Mouse (Mus musculus) midbrain, embryonic 16.5 days (tissue): ENCODE data around the gene Nudt3. TPM values are rescaled to one million over a fixed set of nuclear protein-coding genes. Genes with fewer than 3 reads are reported as not detected.

Experiments
- ATAC-seq: fragments of 200-750 bp; cut with Nextera tagmentation; 2 replicates; pipeline ENCODE4 v1.8.0; 2017; ENCODE audit warnings: moderate TSS enrichment
- H3K27ac ChIP-seq: fragments of 300-500 bp; sonication (generic); 2 replicates; pipeline ENCODE4 v1.5.1; 2014; ENCODE audit warnings: mild to moderate bottlenecking, low read length, mixed read lengths
- H3K27me3 ChIP-seq: fragments of 300-500 bp; sonication (generic); 2 replicates; pipeline ENCODE4 v1.6.1; 2014; ENCODE audit warnings: low read depth, low read length, mixed read lengths; ENCODE audit not compliant: control insufficient read depth, insufficient read depth
- H3K36me3 ChIP-seq: fragments of 300-500 bp; sonication (generic); 2 replicates; pipeline ENCODE4 v1.6.1; 2014; ENCODE audit warnings: mild to moderate bottlenecking, low read length, moderate library complexity, mixed read lengths; ENCODE audit not compliant: control insufficient read depth, insufficient read depth
- H3K4me1 ChIP-seq: fragments of 300-500 bp; sonication (generic); 2 replicates; pipeline ENCODE4 v1.6.1; 2014; ENCODE audit warnings: mild to moderate bottlenecking, low read length, mixed read lengths; ENCODE audit not compliant: control insufficient read depth, insufficient read depth
- H3K4me2 ChIP-seq: fragments of 300-500 bp; sonication (generic); 2 replicates; pipeline ENCODE4 v1.6.1; 2014; ENCODE audit warnings: mild to moderate bottlenecking, low read length, mixed read lengths
- H3K4me3 ChIP-seq: fragments of 300-500 bp; sonication (generic); 2 replicates; pipeline ENCODE4 v1.5.1; 2014; ENCODE audit warnings: low read depth, mild to moderate bottlenecking, low read length, moderate library complexity, mixed read lengths
- H3K9ac ChIP-seq: fragments of 300-500 bp; sonication (generic); 2 replicates; pipeline ENCODE4 v1.6.1; 2014; ENCODE audit warnings: low read depth, low read length, mixed read lengths
- H3K9me3 ChIP-seq: fragments of 300-500 bp; sonication (generic); replicated peaks from 2 replicates; pipeline ENCODE4 v1.6.1; 2014; ENCODE audit warnings: mild to moderate bottlenecking, low read length, mixed read lengths; ENCODE audit not compliant: control insufficient read depth, poor library complexity, severe bottlenecking
- WGBS: fragments of 180-500 bp; shearing (Covaris S2); extraction: QIAGEN DNeasy Blood & Tissue Kit; methylation state at CpG from one replicate; pipeline ENCODE4 v1.1.7; 2014; 5-methylcytosine and 5-hydroxymethylcytosine counted together
- polyA plus RNA-seq: library from polyadenylated mRNA; unstranded; fragments of >200 nt; fragmentation: Nextera tagmentation; extraction: Ambion mirVana; gene quantifications from 2 replicates; pipeline ENCODE4 v1.2.1, GENCODE M21; 2015

Gene Nudt3
- polyA plus RNA-seq, 1 experiment from 2014 or later, result 246 TPM

DNA sequence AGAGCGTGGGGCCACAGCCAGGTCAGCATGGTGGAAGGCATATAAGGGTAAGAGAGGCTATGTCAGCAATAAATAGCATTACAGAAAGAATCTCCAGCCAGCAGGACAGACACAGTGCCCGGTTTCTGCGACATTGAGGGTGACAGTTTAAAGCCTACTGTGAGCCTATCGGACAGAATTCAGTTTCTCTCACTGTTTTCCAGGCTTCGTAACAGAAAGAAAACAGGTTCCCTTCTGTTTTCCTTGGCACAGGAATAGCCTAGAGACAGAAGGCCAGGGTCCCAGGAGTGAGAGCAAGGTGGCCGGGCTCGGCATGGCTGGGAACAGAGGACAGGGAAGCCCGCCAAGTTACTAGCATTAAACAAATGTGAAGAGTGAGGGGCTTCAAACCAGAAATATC is 43.5 kb downstream of the Nudt3 start:
- ATAC-seq, result no peak
- Histone ChIP-seq H3K9ac (no peak overlapping the region), H3K27me3 (no peaks in the 10 kb centered on the region), H3K36me3 (peaks cover 13% of the 10 kb centered on the region), H3K4me3 (no peak overlapping the region), H3K9me3 (no peaks in the 10 kb centered on the region), H3K27ac (peak overlapping the region; percentile 28; the same call in 1 of the 2 replicates), H3K4me1 (no peaks in the 10 kb centered on the region), H3K4me2 (no peak overlapping the region)
- 85% methylated on average over 8 of the region's 8 CpGs for WGBS

DNA sequence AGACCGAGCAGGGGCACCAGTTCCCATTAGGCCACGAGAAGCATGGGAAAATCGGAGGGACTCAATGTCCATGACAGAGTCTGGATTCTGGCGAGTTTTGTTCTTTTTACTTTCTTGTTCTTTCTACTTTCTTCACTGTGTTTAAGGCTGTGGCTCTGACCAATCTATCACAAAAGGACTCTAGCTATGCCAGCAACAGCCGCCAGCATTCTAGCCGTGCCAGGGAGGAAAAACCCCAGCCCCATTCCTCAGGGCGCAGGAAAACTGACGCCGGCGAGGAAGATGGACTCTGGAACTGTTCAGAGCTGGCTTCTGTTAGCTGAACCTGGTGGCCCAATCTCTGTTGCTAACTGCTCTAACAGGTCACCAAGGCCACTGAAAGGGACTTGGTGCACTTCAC is 44.8 kb downstream of the Nudt3 start:
- WGBS, result 92% methylated on average over 10 of the region's 10 CpGs
- H3K27ac ChIP-seq, result peak overlapping the region; percentile 55
- H3K9ac ChIP-seq, result no peak overlapping the region
- peaks cover 13% of the 10 kb centered on the region for H3K36me3 ChIP-seq
- ATAC-seq, result peak; percentile 22; the same call in 1 of the 2 replicates
- H3K27me3 ChIP-seq, result no peaks in the 10 kb centered on the region
- H3K4me3 ChIP-seq, result no peak overlapping the region
- no peak overlapping the region for H3K4me2 ChIP-seq
- H3K9me3 ChIP-seq, result no peaks in the 10 kb centered on the region
- H3K4me1 ChIP-seq, result no peaks in the 10 kb centered on the region

DNA sequence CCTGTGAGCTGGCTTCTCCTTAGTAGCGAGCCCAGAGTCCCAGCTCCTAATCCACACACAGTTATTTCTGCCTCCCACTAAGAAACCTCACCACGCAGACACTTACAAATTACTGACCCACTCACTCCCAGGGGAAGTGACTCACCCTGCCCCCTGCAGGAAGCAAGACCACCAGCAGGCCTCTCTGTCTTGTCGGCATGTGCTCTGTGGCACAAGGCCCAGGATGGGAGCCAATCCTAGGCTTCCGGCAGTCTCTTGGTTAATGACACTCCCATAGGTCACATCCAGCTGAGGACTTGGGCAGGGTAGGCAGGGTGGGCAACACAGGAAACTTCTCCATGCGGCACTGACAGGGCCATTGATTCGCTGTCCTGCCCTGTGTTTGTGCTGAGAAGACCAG is 45.8 kb downstream of the Nudt3 start:
- peak overlapping the region; percentile 5; the same call in 1 of the 2 replicates for H3K27ac ChIP-seq
- 74% methylated on average over 6 of the region's 6 CpGs for WGBS
- no peak for ATAC-seq

DNA sequence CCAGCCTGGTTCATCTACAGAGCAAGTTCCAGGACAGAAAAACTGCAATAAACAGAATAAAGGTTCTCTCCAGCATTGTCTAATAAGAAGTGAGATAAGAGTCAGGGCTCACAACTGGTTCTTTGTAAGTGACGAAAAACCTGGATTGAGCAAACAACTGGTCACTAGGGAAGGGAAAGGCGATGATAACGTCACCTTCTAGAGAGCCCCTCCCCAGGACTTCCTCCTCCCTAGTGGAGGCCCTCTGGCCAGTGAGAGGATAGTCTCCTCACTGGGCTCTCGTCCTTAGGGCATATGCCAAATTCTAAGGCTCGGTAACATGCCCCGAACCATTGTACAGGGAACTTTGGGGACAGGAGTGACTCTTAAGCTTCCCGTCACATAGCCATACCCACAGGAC is 47.2 kb downstream of the Nudt3 start:
- Histone ChIP-seq H3K4me2 (no peak overlapping the region), H3K9ac (no peak overlapping the region), H3K27ac (no peak overlapping the region), H3K27me3 (no peaks in the 10 kb centered on the region), H3K36me3 (peaks cover 11% of the 10 kb centered on the region), H3K9me3 (no peaks in the 10 kb centered on the region), H3K4me1 (no peaks in the 10 kb centered on the region), H3K4me3 (no peak overlapping the region)
- 94% methylated on average over 7 of the region's 7 CpGs for WGBS
- no peak for ATAC-seq

More for the DNA sequence above, 45.8 kb downstream of the Nudt3 start:
- Histone ChIP-seq H3K4me1 (no peaks in the 10 kb centered on the region), H3K4me3 (no peak overlapping the region), H3K27me3 (no peaks in the 10 kb centered on the region), H3K36me3 (peaks cover 13% of the 10 kb centered on the region), H3K4me2 (no peak overlapping the region), H3K9ac (no peak overlapping the region), H3K9me3 (no peaks in the 10 kb centered on the region)

DNA sequence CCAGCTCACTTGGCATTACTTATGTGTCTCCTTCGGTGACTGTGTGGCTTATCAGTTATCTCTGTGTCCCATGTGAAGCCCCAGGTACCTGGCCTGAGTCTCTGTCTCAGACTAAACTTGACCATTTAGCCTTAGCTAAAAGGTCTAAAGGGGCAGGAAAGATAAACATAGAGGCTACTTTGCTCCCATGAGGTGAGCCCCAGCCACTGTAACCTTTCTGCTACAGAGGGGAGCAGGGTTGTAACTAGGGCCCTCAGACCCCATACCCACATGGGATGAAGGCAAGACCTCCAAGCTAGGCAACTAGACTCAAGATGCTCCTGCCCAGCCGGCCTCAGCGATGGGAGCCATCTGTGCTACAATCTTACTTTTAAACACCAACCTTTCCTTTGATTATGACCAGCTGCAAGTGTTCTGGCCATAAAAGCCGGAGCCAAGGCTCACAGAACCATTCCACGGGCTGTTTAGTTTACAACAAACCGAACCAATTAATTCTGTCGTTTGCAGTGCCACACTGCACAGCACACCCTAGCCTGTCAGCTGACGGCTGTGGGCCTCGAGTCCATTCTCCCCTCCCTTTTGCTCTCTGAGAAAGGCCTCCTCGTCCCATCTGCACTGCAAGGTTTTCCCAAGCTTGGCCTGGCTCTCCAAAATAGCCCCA is 48.0 kb downstream of the Nudt3 start:
- H3K9ac ChIP-seq, result no peak overlapping the region
- no peaks in the 10 kb centered on the region for H3K4me1 ChIP-seq
- no peak overlapping the region for H3K4me3 ChIP-seq
- H3K4me2 ChIP-seq, result no peak overlapping the region
- peaks cover 5% of the 10 kb centered on the region; the same call in 1 of the 2 replicates for H3K36me3 ChIP-seq
- H3K27me3 ChIP-seq, result no peaks in the 10 kb centered on the region
- H3K9me3 ChIP-seq, result no peaks in the 10 kb centered on the region
- 90% methylated on average over 10 of the region's 10 CpGs for WGBS
- no peak overlapping the region for H3K27ac ChIP-seq
- ATAC-seq, result no peak

DNA sequence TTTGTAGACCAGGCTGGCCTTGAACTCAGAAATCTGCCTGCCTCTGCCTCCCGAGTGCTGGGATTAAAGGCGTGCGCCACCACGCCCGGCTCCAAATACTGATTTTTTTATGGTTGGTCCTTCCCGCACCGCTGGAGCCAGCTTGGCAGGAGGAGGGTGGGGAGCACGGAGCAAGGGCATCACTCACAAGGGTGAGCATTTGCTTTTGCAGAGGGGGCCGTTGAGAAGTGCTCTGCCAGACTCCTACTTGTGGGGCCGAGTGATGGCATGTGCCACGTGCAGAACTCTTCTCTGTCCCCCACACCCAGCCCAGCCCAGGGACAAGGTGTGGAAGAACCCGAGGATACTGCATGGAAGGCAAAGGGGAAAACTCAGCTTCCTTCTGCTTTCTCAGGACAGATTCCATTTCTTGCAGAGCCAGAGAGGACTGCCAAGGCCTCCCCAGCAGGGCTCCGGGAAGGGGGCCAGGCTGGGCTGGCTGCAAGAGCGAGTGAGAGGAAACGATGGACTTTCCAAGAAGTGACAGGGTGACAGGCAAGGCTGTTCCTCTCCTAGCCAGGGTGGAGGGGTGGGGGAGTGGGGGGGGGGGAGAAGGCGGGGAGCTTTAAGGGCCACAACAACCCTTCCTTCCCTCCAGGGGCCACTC is 48.7 kb downstream of the Nudt3 start:
- Histone ChIP-seq H3K9me3 (no peaks in the 10 kb centered on the region), H3K4me1 (no peaks in the 10 kb centered on the region), H3K27me3 (no peaks in the 10 kb centered on the region), H3K4me3 (no peak overlapping the region), H3K36me3 (peaks cover 4% of the 10 kb centered on the region; the same call in 1 of the 2 replicates), H3K9ac (no peak overlapping the region), H3K27ac (0 out of 2 replicates have a peak overlapping the region, but pooled peaks have one; percentile 26), H3K4me2 (no peak overlapping the region)
- WGBS, result 93% methylated on average over 15 of the region's 16 CpGs
- no peak for ATAC-seq

DNA sequence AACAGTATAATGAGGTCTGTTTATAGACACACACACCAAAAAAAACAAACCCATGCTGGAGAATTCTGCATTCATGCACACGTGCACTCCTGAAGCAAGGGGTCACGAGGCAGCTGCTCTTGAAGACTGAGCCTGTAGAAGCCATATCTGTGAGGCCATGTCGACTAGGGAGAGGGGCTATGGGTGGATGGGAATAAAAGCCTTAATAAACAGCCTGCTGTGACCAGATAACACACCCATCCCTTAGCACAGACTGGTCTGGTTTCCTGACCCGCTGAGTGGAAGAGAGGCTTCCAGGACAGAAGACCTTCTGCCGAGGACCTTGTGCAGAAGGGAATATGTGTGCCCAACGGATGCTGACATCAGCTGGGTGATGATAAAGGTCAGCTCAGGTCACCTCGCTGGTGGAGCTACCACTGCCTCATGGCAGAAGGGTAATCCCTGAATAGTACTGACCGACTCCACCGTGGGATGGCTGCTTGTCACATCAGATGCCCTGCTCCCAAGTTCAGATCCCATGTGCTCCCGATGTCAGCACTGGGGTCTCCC is 49.4 kb downstream of the Nudt3 start:
- ATAC-seq, result no peak
- H3K4me2 ChIP-seq, result no peak overlapping the region
- no peaks in the 10 kb centered on the region for H3K4me1 ChIP-seq
- H3K27me3 ChIP-seq, result no peaks in the 10 kb centered on the region
- H3K36me3 ChIP-seq, result peaks cover 2% of the 10 kb centered on the region; the same call in 1 of the 2 replicates
- WGBS, result 88% methylated on average over 10 of the region's 10 CpGs
- no peaks in the 10 kb centered on the region for H3K9me3 ChIP-seq
- no peak overlapping the region for H3K4me3 ChIP-seq
- no peak overlapping the region for H3K27ac ChIP-seq
- H3K9ac ChIP-seq, result no peak overlapping the region

DNA sequence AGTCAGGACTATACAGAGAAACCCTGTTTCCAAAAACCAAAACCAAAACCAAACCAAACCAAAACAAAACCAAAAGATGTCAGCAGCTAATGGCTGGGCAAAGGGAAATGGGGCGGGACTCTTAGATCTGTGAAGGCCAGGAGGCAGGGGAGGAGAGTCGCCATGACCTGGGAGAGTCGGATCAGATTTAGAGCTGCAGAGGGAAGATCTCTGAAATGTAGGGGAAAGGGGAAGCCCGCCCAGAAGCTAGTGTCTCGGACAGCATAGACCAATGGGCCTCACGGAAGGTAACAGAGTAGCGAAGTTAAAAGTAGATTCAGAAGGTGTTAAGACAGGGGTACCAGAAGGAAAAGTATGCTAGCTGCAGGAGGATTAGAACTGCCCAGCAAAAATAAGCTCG is 52.0 kb downstream of the Nudt3 start:
- H3K27ac ChIP-seq, result no peak overlapping the region
- WGBS, result 79% methylated on average over 8 of the region's 8 CpGs
- no peaks in the 10 kb centered on the region for H3K27me3 ChIP-seq
- no peak overlapping the region for H3K9ac ChIP-seq
- no peaks in the 10 kb centered on the region for H3K9me3 ChIP-seq
- H3K4me2 ChIP-seq, result no peak overlapping the region
- peaks cover 3% of the 10 kb centered on the region; the same call in 1 of the 2 replicates for H3K4me1 ChIP-seq
- ATAC-seq, result no peak
- no peak overlapping the region for H3K4me3 ChIP-seq
- H3K36me3 ChIP-seq, result no peaks in the 10 kb centered on the region

DNA sequence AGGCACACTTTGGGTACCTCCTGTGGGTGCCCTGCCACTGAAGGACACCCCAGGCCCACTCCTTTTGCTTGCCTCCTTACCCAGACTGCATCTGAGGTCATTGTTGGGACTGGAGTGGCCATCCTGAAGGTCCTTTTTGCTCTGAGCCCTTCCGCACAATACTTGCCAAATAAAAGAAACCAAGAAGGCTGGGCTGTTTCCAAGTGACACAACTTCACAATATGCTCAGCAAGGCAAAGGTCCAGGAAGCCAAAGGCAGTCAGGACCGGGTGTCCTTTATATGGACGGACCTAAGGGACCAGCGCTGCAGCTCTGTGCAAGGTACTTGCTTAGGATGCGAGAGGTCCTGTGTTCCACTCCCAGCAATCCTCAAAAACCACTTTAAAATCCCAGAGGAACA is 55.1 kb downstream of the Nudt3 start:
- H3K9ac ChIP-seq, result no peak overlapping the region
- 86% methylated on average over 5 of the region's 5 CpGs for WGBS

More for the DNA sequence above, 55.1 kb downstream of the Nudt3 start:
- H3K36me3 ChIP-seq, result no peaks in the 10 kb centered on the region
- H3K27me3 ChIP-seq, result no peaks in the 10 kb centered on the region
- no peaks in the 10 kb centered on the region for H3K9me3 ChIP-seq
- ATAC-seq, result no peak
- H3K4me3 ChIP-seq, result no peak overlapping the region
- H3K4me2 ChIP-seq, result no peak overlapping the region
- peaks cover 15% of the 10 kb centered on the region for H3K4me1 ChIP-seq
- H3K27ac ChIP-seq, result no peak overlapping the region
